Mouse (Mus musculus): ENCODE data around the gene Lingo1. TPM values are rescaled to one million over a fixed set of nuclear protein-coding genes. Genes with fewer than 3 reads are reported as not detected.

Gene Lingo1
- polyA plus RNA-seq, 1 experiment from 2014 or later: 0.93 TPM

DNA sequence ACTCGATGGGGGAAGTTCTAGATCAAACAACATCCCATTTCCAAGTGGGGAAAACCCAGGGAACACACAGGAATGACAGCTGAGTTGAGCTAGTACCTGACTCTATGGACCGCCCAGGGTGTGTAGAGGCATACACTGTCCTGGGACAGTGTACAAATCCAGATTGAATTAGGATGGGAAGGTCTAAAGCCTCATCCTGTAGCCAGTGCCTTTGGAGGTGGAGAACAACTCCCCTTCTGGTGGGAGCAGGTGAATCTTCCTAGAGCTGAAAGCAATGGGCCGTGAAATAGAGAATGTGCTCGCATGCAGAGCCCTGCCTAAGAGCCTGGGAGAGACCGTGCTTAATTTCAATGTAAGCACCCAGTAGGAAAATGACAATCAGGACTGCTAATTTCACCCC lies 185.8 kb downstream of the Lingo1 start:
- no peak for ATAC-seq (ENCODE audit: insufficient number of reproducible peaks, low FRiP score, low TSS enrichment, low read depth)
- WGBS: 79% methylated on average over 5 of the region's 5 CpGs
- H3K27me3 ChIP-seq (ENCODE audit: control insufficient read depth, insufficient read depth, low read length): peaks cover 14% of the 10 kb centered on the region

DNA sequence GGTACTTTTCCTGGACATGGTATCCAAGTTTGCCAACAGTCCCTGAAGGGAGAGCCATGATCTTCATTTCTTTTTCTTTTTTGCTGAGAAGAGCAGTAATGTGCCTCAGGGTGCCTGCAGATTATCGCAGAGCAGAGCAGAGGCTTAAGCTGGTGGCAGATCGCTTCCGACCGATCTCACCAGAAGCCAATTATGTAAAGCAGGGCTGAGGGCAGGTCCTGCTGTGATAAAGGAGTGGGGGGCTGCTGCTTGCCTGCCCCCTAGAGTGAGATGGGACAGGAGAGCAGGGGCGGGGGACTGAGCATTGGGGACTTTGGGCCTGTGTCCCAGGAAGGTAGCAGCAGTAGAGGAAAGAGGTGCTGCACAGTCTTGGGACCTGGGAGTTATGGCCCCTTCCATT lies 186.8 kb downstream of the Lingo1 start:
- no peak overlapping the region for H3K9ac ChIP-seq (ENCODE audit: low read length)
- ATAC-seq (ENCODE audit: insufficient number of reproducible peaks, low FRiP score, low TSS enrichment, low read depth): no peak
- 6% methylated on average over 5 of the region's 5 CpGs for WGBS
- no peaks in the 10 kb centered on the region for H3K36me3 ChIP-seq (ENCODE audit: control insufficient read depth, insufficient read depth, low read length)
- H3K27me3 ChIP-seq (ENCODE audit: control insufficient read depth, insufficient read depth, low read length): peaks cover 14% of the 10 kb centered on the region
- no peaks in the 10 kb centered on the region for H3K9me3 ChIP-seq (ENCODE audit: control insufficient read depth, low read length)
- H3K27ac ChIP-seq (replicated peaks; ENCODE audit: low read depth, low read length): no peak overlapping the region
- H3K4me3 ChIP-seq (ENCODE audit: low read depth, low read length): no peak overlapping the region
- H3K4me1 ChIP-seq (ENCODE audit: control insufficient read depth, insufficient read depth, low read length): peaks cover 18% of the 10 kb centered on the region
- DNase-seq (ENCODE audit: low spot score): no peak
- no peak overlapping the region for H3K4me2 ChIP-seq (ENCODE audit: low read depth, severe bottlenecking)

More for the DNA sequence above, 185.8 kb downstream of the Lingo1 start:
- Histone ChIP-seq H3K4me1 (ENCODE audit: control insufficient read depth, insufficient read depth, low read length) (peaks cover 14% of the 10 kb centered on the region), H3K9ac (ENCODE audit: low read length) (no peak overlapping the region), H3K4me3 (ENCODE audit: low read depth, low read length) (no peak overlapping the region), H3K9me3 (ENCODE audit: control insufficient read depth, low read length) (no peaks in the 10 kb centered on the region), H3K27ac (replicated peaks; ENCODE audit: low read depth, low read length) (no peak overlapping the region), H3K4me2 (ENCODE audit: low read depth, severe bottlenecking) (no peak overlapping the region), H3K36me3 (ENCODE audit: control insufficient read depth, insufficient read depth, low read length) (no peaks in the 10 kb centered on the region)
- DNase-seq (ENCODE audit: low spot score): no peak

DNA sequence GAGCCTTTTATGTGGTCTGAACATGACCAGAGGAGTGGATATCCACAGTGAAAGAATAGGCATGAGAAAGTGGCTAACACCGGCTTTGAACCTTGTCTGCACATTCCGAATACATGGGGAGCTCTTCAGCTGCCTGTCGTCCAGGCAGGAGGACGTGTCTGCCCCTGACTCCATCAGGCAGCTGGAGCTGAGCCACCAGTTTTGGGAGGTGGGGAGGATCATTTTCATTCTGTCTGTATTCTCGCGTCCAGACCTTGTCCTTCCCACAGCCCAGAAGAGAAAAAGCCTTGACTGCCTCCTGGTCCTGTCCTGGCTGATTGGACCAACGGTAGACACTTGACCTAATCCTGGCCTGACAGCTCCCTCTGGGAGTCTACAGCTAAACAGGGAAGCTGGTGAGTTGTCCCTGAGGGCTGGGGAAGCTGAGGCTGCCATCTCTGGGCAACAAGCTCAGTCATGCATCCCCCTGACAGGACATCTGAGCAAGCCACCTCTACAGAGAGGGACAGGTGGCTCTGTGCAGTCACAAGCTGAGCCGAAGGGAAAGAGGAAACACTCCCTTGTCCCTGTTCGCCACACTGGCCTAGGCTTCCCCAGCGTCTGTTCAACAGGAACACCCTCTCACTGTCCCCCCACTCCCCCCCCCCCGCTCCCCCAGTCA lies 187.4 kb downstream of the Lingo1 start:
- Histone ChIP-seq H3K4me1 (ENCODE audit: control insufficient read depth, insufficient read depth, low read length) (peaks cover 21% of the 10 kb centered on the region), H3K36me3 (ENCODE audit: control insufficient read depth, insufficient read depth, low read length) (no peaks in the 10 kb centered on the region), H3K27ac (replicated peaks; ENCODE audit: low read depth, low read length) (no peak overlapping the region), H3K27me3 (ENCODE audit: control insufficient read depth, insufficient read depth, low read length) (peaks cover 14% of the 10 kb centered on the region), H3K4me3 (ENCODE audit: low read depth, low read length) (no peak overlapping the region), H3K4me2 (ENCODE audit: low read depth, severe bottlenecking) (no peak overlapping the region), H3K9ac (ENCODE audit: low read length) (no peak overlapping the region), H3K9me3 (ENCODE audit: control insufficient read depth, low read length) (no peaks in the 10 kb centered on the region)
- WGBS: 18% methylated on average over 11 of the region's 11 CpGs
- DNase-seq (ENCODE audit: low spot score) (peak; percentile 22), ATAC-seq (ENCODE audit: insufficient number of reproducible peaks, low FRiP score, low TSS enrichment, low read depth) (no peak)

DNA sequence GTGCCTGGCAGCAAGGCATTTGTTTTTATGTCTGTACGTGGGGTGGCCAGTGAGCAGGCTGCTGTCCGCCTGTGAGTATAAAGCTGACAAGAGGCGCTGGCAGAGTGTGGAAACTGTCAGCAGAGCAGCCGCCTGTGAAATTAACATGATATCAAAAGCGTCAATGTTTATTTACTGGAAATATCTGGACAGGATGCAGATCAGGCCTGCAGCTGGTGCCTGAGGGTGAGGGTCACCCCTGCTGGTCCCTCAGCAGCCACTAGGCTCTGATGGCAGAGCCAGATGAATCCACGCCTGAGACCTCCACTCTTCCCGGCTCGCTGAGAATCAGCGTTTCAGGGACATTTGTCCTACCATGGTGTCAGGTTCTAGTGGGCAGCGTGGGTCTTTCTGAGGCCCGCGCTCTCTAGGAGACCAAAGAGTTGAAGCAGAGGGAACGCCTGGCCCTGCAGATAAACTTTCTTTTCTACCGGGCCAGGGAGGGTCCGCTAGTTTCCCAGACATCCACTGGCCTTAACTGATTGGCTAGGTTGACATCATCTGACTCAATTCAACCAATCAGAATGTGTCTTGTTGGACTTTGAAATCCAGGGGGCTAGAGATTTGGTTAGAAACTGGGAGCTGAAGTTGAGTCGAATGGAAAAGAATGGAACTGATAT lies 190.1 kb downstream of the Lingo1 start:
- Histone ChIP-seq H3K36me3 (ENCODE audit: control insufficient read depth, insufficient read depth, low read length) (no peaks in the 10 kb centered on the region), H3K4me3 (ENCODE audit: low read depth, low read length) (no peak overlapping the region), H3K9me3 (ENCODE audit: control insufficient read depth, low read length) (no peaks in the 10 kb centered on the region), H3K4me2 (ENCODE audit: low read depth, severe bottlenecking) (no peak overlapping the region), H3K27me3 (ENCODE audit: control insufficient read depth, insufficient read depth, low read length) (peaks cover 20% of the 10 kb centered on the region), H3K27ac (replicated peaks; ENCODE audit: low read depth, low read length) (no peak overlapping the region), H3K9ac (ENCODE audit: low read length) (no peak overlapping the region), H3K4me1 (ENCODE audit: control insufficient read depth, insufficient read depth, low read length) (peaks cover 11% of the 10 kb centered on the region)
- 60% methylated on average over 16 of the region's 16 CpGs for WGBS
- ATAC-seq (ENCODE audit: insufficient number of reproducible peaks, low FRiP score, low TSS enrichment, low read depth) (no peak), DNase-seq (ENCODE audit: low spot score) (peak; percentile 26)

DNA sequence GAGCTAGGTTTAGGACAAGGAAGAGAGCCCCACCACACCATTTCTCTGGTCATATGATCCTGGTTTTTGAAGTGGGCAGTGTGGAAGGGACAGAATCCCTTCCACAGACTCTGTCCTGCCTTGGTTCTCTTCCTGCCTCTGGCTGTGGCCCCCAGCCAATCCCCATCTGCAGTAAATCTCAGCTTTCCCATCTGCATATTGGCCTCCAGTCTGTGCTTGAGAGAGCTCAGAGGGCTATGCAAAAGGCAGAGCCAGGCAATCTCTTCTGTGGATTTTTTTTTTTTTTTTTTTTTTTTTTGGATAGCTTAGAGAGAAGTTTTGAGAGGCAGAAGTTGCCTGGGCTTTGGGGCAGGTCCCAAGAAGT lies 190.8 kb downstream of the Lingo1 start:
- Histone ChIP-seq H3K27me3 (ENCODE audit: control insufficient read depth, insufficient read depth, low read length) (peaks cover 15% of the 10 kb centered on the region), H3K9ac (ENCODE audit: low read length) (no peak overlapping the region), H3K9me3 (ENCODE audit: control insufficient read depth, low read length) (no peaks in the 10 kb centered on the region), H3K36me3 (ENCODE audit: control insufficient read depth, insufficient read depth, low read length) (no peaks in the 10 kb centered on the region), H3K4me2 (ENCODE audit: low read depth, severe bottlenecking) (no peak overlapping the region), H3K27ac (replicated peaks; ENCODE audit: low read depth, low read length) (no peak overlapping the region), H3K4me1 (ENCODE audit: control insufficient read depth, insufficient read depth, low read length) (peaks cover 11% of the 10 kb centered on the region), H3K4me3 (ENCODE audit: low read depth, low read length) (no peak overlapping the region)
- DNase-seq (ENCODE audit: low spot score) (no peak), ATAC-seq (ENCODE audit: insufficient number of reproducible peaks, low FRiP score, low TSS enrichment, low read depth) (no peak)

DNA sequence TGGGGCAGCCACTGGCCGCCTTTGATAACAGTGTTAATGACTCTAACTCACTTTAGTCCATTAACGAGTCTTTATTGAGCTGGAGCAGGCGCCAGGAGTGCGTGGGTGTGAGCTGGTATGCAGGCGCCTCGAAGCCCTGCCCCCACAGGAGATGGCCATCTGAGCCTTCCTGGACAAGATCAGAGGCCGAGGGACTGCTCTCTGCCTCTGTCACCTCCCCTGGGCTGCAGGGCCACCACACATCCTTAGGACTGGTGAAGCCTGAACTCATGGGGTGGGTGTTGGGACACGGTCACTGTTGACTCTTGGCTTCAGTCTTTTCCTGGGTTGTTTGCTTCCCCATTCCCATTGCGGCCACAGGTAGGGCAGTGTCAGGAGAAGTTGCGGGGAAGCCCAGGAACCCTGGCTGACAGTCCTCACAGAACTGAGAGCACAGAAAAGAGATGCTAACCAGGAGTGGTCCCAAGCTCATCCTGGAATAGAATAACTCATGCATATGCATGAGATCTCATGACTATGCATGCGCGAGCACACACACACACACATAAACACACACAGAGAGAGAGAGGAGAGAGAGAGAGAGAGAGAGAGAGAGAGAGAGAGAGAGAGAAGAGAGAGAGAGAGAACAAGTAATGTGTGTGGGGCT lies 191.3 kb downstream of the Lingo1 start:
- peaks cover 14% of the 10 kb centered on the region for H3K27me3 ChIP-seq (ENCODE audit: control insufficient read depth, insufficient read depth, low read length)
- H3K4me3 ChIP-seq (ENCODE audit: low read depth, low read length): no peak overlapping the region
- no peak overlapping the region for H3K4me2 ChIP-seq (ENCODE audit: low read depth, severe bottlenecking)
- H3K27ac ChIP-seq (replicated peaks; ENCODE audit: low read depth, low read length): no peak overlapping the region
- H3K9me3 ChIP-seq (ENCODE audit: control insufficient read depth, low read length): no peaks in the 10 kb centered on the region
- peaks cover 11% of the 10 kb centered on the region for H3K4me1 ChIP-seq (ENCODE audit: control insufficient read depth, insufficient read depth, low read length)
- DNase-seq (ENCODE audit: low spot score) (peak; percentile 47), ATAC-seq (ENCODE audit: insufficient number of reproducible peaks, low FRiP score, low TSS enrichment, low read depth) (no peak)
- 16% methylated on average over 12 of the region's 12 CpGs for WGBS
- no peaks in the 10 kb centered on the region for H3K36me3 ChIP-seq (ENCODE audit: control insufficient read depth, insufficient read depth, low read length)
- no peak overlapping the region for H3K9ac ChIP-seq (ENCODE audit: low read length)

DNA sequence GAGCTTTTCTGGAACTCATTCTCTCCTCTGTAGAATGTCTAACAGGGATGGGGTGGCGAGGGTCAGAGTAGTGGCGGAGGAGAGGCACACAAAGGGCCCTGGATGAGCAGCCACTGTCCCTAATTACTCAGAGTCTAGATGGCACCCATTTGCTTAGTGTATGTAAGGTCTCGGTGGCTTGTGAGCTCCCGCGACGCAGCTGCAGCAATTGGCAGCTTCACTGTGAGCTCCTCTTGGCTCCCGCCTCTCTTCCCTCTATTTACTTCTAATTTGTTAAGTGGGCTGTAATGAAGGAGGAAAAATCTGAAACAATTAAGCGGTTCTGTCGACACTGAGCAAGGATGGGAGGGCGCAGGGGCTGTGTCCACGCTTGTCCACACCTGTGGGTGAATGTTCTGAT lies 195.6 kb downstream of the Lingo1 start:
- peaks cover 6% of the 10 kb centered on the region; the same call in 1 of the 2 replicates for H3K27me3 ChIP-seq (ENCODE audit: control insufficient read depth, insufficient read depth, low read length)
- H3K36me3 ChIP-seq (ENCODE audit: control insufficient read depth, insufficient read depth, low read length): no peaks in the 10 kb centered on the region

DNA sequence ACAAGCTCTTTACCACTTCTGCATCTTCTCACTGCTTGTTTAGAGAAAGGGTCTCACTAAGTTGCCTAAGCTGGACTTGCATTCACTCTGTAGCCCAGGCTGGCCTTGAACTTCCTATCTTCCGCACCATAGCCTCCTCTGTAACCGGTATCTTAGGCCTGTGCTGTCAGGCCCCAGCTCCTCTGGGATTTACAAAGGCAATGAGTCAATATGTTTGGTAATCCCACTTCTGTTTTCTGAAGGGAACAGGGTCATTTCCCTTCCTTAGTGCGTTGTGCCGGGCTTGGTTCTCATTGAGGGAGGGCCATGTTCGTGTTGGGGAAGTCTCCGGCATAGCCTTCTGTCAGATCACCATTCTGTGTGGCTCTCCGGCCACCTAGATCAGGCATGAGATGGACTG lies 203.6 kb downstream of the Lingo1 start:
- Histone ChIP-seq H3K4me2 (ENCODE audit: low read depth, severe bottlenecking) (no peak overlapping the region), H3K4me1 (ENCODE audit: control insufficient read depth, insufficient read depth, low read length) (0 out of 2 replicates have a peak, but pooled peaks cover 3% of the 10 kb centered on the region), H3K27me3 (ENCODE audit: control insufficient read depth, insufficient read depth, low read length) (0 out of 2 replicates have a peak, but pooled peaks cover 2% of the 10 kb centered on the region), H3K36me3 (ENCODE audit: control insufficient read depth, insufficient read depth, low read length) (no peaks in the 10 kb centered on the region), H3K27ac (replicated peaks; ENCODE audit: low read depth, low read length) (no peak overlapping the region), H3K9me3 (ENCODE audit: control insufficient read depth, low read length) (no peaks in the 10 kb centered on the region), H3K9ac (ENCODE audit: low read length) (no peak overlapping the region), H3K4me3 (ENCODE audit: low read depth, low read length) (no peak overlapping the region)
- DNase-seq (ENCODE audit: low spot score): no peak
- no peak for ATAC-seq (ENCODE audit: insufficient number of reproducible peaks, low FRiP score, low TSS enrichment, low read depth)
- WGBS: 90% methylated on average over 7 of the region's 7 CpGs

More for the DNA sequence above, 195.6 kb downstream of the Lingo1 start:
- no peak for ATAC-seq (ENCODE audit: insufficient number of reproducible peaks, low FRiP score, low TSS enrichment, low read depth)
- Histone ChIP-seq H3K9ac (ENCODE audit: low read length) (no peak overlapping the region), H3K27ac (replicated peaks; ENCODE audit: low read depth, low read length) (no peak overlapping the region), H3K9me3 (ENCODE audit: control insufficient read depth, low read length) (no peaks in the 10 kb centered on the region), H3K4me3 (ENCODE audit: low read depth, low read length) (no peak overlapping the region), H3K4me2 (ENCODE audit: low read depth, severe bottlenecking) (no peak overlapping the region), H3K4me1 (ENCODE audit: control insufficient read depth, insufficient read depth, low read length) (peaks cover 7% of the 10 kb centered on the region)
- DNase-seq (ENCODE audit: low spot score): no peak
- 48% methylated on average over 11 of the region's 11 CpGs for WGBS

Measured in limb, embryonic 11.5 days (tissue).